Mouse (Mus musculus) intestine, postnatal 0 days (tissue): ENCODE measurements around the gene Clec18a. TPM values are rescaled to one million over a fixed set of nuclear protein-coding genes. Genes with fewer than 3 reads are reported as not detected.
A peak's percentile ranks its signal among the peaks of the same experiment; 100 is the strongest.
"Not testable (repeated sequence)": the region's sequence is repeated elsewhere in the genome, so short reads cannot be mapped to it uniquely, and the experiment has no call there.

Source experiments
- ATAC-seq: fragments of 200-750 bp; cut with Nextera tagmentation; 2 replicates; pipeline ENCODE4 v1.8.0; 2017; ENCODE audit warnings: mild to moderate bottlenecking, moderate TSS enrichment, moderate library complexity
- H3K27ac ChIP-seq: fragments of 300-500 bp; sonication (generic); 2 replicates; pipeline ENCODE4 v1.5.1; 2014; ENCODE audit warnings: mild to moderate bottlenecking, low read depth, low read length, moderate library complexity
- H3K27me3 ChIP-seq: fragments of 300-500 bp; sonication (generic); replicated peaks from 2 replicates; pipeline ENCODE4 v1.6.1; 2014; ENCODE audit warnings: low read length, mixed read lengths; ENCODE audit not compliant: control insufficient read depth, insufficient read depth
- H3K36me3 ChIP-seq: fragments of 300-500 bp; sonication (generic); 2 replicates; pipeline ENCODE4 v1.6.1; 2014; ENCODE audit warnings: mild to moderate bottlenecking, moderate library complexity; ENCODE audit not compliant: control insufficient read depth, insufficient read depth
- H3K4me1 ChIP-seq: fragments of 300-500 bp; sonication (generic); replicated peaks from 2 replicates; pipeline ENCODE4 v1.6.1; 2014; ENCODE audit warnings: antibody characterized with exemption, low read length, mixed read lengths; ENCODE audit not compliant: control insufficient read depth, insufficient read depth
- H3K4me2 ChIP-seq: fragments of 300-500 bp; sonication (generic); replicated peaks from 2 replicates; pipeline ENCODE4 v1.6.1; 2014; ENCODE audit warnings: low read depth, mild to moderate bottlenecking, moderate library complexity
- H3K4me3 ChIP-seq: fragments of 300-500 bp; sonication (generic); 2 replicates; pipeline ENCODE4 v1.5.1; 2014; ENCODE audit warnings: low read depth, low read length
- H3K9ac ChIP-seq: fragments of 300-500 bp; sonication (generic); 2 replicates; pipeline ENCODE4 v1.6.1; 2014; ENCODE audit warnings: mild to moderate bottlenecking, low read depth, low read length
- H3K9me3 ChIP-seq: fragments of 300-500 bp; sonication (generic); 2 replicates; pipeline ENCODE4 v1.6.1; 2016; ENCODE audit warnings: mixed run types; ENCODE audit not compliant: control insufficient read depth
- CTCF ChIP-seq: sonication (generic); IDR thresholded peaks from 2 replicates; pipeline ENCODE4 v1.5.1; 2016; ENCODE audit warnings: low read depth, mild to moderate bottlenecking, control low read depth, antibody characterized with exemption, moderate library complexity
- WGBS: fragments of 180-500 bp; shearing (Covaris S2); extraction: QIAGEN DNeasy Blood & Tissue Kit; methylation state at CpG from one replicate; pipeline ENCODE4 v1.1.7; 2014; 5-methylcytosine and 5-hydroxymethylcytosine counted together
- polyA plus RNA-seq: library from polyadenylated mRNA; unstranded; fragments of >200 nt; fragmentation: Nextera tagmentation; extraction: Ambion mirVana; gene quantifications from 2 replicates; pipeline ENCODE4 v1.2.1, GENCODE M21; 2015

Clec18a gene
- polyA plus RNA-seq: not detected in 2 replicates

GRCm38 (mm10) chr8:111092326-111092725, at the start of gene Clec18a:
Clec18a (minus strand) TSS chr8:111092426.
- not testable (repeated sequence) for H3K4me3 ChIP-seq, H3K4me2 ChIP-seq, H3K9me3 ChIP-seq, ATAC-seq, H3K9ac ChIP-seq, H3K4me1 ChIP-seq, H3K27me3 ChIP-seq, H3K27ac ChIP-seq, H3K36me3 ChIP-seq
- WGBS: 78% methylated on average over 4 of the region's 6 CpGs

GRCm38 (mm10) chr8:111130756-111131155, 38.5 kb upstream of the Clec18a start:
- Histone ChIP-seq H3K36me3 (peaks cover 68% of the 10 kb centered on the region), H3K9ac (no peak overlapping the region), H3K4me3 (no peak overlapping the region), H3K4me2 (no peak overlapping the region), H3K4me1 (no peaks in the 10 kb centered on the region), H3K27me3 (no peaks in the 10 kb centered on the region), H3K9me3 (no peaks in the 10 kb centered on the region), H3K27ac (no peak overlapping the region)
- no peak for TF ChIP-seq CTCF
- ATAC-seq: no peak
- WGBS: 91% methylated on average over 2 of the region's 2 CpGs

- 94% methylated on average over 3 of the region's 3 CpGs for WGBS
- Histone ChIP-seq H3K36me3 (peaks cover 78% of the 10 kb centered on the region), H3K9ac (no peak overlapping the region), H3K4me2 (no peak overlapping the region), H3K27ac (no peak overlapping the region), H3K27me3 (no peaks in the 10 kb centered on the region), H3K4me1 (no peaks in the 10 kb centered on the region), H3K4me3 (no peak overlapping the region), H3K9me3 (no peaks in the 10 kb centered on the region)
- TF ChIP-seq CTCF: no peak
- no peak for ATAC-seq
These were observed 27.3 kb upstream of the Clec18a start for GRCm38 (mm10) chr8:111119481-111119880.

GRCm38 (mm10) chr8:111114891-111115290, 22.7 kb upstream of the Clec18a start:
- no peaks in the 10 kb centered on the region for H3K9me3 ChIP-seq
- H3K4me3 ChIP-seq: no peak overlapping the region
- ATAC-seq: no peak
- H3K4me1 ChIP-seq: no peaks in the 10 kb centered on the region
- H3K27ac ChIP-seq: no peak overlapping the region
- H3K27me3 ChIP-seq: no peaks in the 10 kb centered on the region
- 95% methylated on average over 5 of the region's 5 CpGs for WGBS
- no peak for TF ChIP-seq CTCF
- H3K9ac ChIP-seq: no peak overlapping the region
- peaks cover 62% of the 10 kb centered on the region for H3K36me3 ChIP-seq
- no peak overlapping the region for H3K4me2 ChIP-seq

- not testable (repeated sequence) for H3K36me3 ChIP-seq, H3K4me1 ChIP-seq, H3K27me3 ChIP-seq, H3K9me3 ChIP-seq
- peak overlapping the region; percentile 63 for H3K4me3 ChIP-seq
- H3K9ac ChIP-seq: peak overlapping the region; percentile 68
- peak; percentile 84 for ATAC-seq
- peak overlapping the region; percentile 60; the same call in 1 of the 2 replicates for H3K27ac ChIP-seq
- H3K4me2 ChIP-seq: peak overlapping the region; percentile 93
- WGBS: under 1% methylated on average over 59 of the region's 69 CpGs
These were observed 2.6 kb upstream of the Clec18a start for GRCm38 (mm10) chr8:111094719-111095302.

GRCm38 (mm10) chr8:111093865-111094718, 1.9 kb upstream of the Clec18a start, which contains the start of gene Pdpr:
Pdpr (plus strand) TSS chr8:111094630.
- TF ChIP-seq CTCF: no peak
- peak within 1 kb of the TSS; percentile 60 for H3K27ac ChIP-seq
- no peaks in the 10 kb centered on the region for H3K27me3 ChIP-seq
- 6% methylated on average over 59 of the region's 72 CpGs for WGBS
- peak within 1 kb of the TSS; percentile 68 for H3K9ac ChIP-seq
- H3K36me3 ChIP-seq: no peaks in the 10 kb centered on the region
- H3K4me1 ChIP-seq: no peaks in the 10 kb centered on the region
- peak within 1 kb of the TSS; percentile 63 for H3K4me3 ChIP-seq
- ATAC-seq: peak; percentile 94
- H3K9me3 ChIP-seq: no peaks in the 10 kb centered on the region
- H3K4me2 ChIP-seq: peak within 1 kb of the TSS; percentile 93
